Mouse (Mus musculus) MEL-GATA-1-ER (cell line): Measurements from ENCODE around the gene Pfn5.
"Not testable (repeated sequence)": the region's sequence is repeated elsewhere in the genome, so short reads cannot be mapped to it uniquely, and the experiment has no call there.

Source experiments
- DNase-seq: peaks from one replicate; pipeline ENCODE4 v3.0.0-alpha.2; 2012; ENCODE audit warnings: low read depth; ENCODE audit errors: extremely low read depth

Pfn5 gene

GRCm38 (mm10) chrX:95557887-95558286, at the start of gene Pfn5, which contains the start of gene Asb12:
Pfn5 (plus strand) TSS chrX:95558104.
Asb12 (minus strand) TSS chrX:95557987.
- no peak for DNase-seq

GRCm38 (mm10) chrX:95523883-95524282, 34.0 kb upstream of the Pfn5 start:
- peak; percentile 54 for DNase-seq

DNA sequence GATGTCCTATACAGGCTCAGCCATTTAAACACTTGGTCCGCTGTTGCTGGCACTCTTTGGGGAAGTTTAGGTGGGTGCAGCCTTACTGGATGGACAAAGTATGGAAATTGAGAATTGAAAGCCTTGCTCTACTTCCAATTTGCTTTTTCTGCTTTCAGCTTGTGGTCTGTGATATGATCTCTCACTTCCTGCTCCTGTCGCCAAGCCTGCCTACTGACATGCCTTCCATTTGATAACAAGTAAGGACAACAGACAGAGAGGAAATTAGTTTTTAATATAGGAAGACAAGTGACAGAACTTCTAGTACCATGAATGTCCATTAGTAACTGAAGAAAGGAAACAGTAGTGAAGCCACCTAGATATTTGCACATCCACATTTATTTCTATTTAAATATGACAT, 32.7 kb upstream of the Pfn5 start:
- peak; percentile 59 for DNase-seq

- not testable (repeated sequence) for DNase-seq
Measured at GRCm38 (mm10) chrX:95535493-95535892, 22.4 kb upstream of the Pfn5 start.

GRCm38 (mm10) chrX:95554321-95554720, 3.6 kb upstream of the Pfn5 start:
- no peak for DNase-seq

GRCm38 (mm10) chrX:95600609-95601008, 42.7 kb downstream of the Pfn5 start:
- DNase-seq, result no peak
